Mouse (Mus musculus) midbrain, embryonic 16.5 days (tissue): ENCODE measurements around the gene Galnt16. TPM values are rescaled to one million over a fixed set of nuclear protein-coding genes. Genes with fewer than 3 reads are reported as not detected.

Experiments
- ATAC-seq: fragments of 200-750 bp; cut with Nextera tagmentation; 2 replicates; pipeline ENCODE4 v1.8.0; 2017; ENCODE audit warnings: moderate TSS enrichment
- H3K27ac ChIP-seq: fragments of 300-500 bp; sonication (generic); 2 replicates; pipeline ENCODE4 v1.5.1; 2014; ENCODE audit warnings: mild to moderate bottlenecking, low read length, mixed read lengths
- H3K27me3 ChIP-seq: fragments of 300-500 bp; sonication (generic); 2 replicates; pipeline ENCODE4 v1.6.1; 2014; ENCODE audit warnings: low read depth, low read length, mixed read lengths; ENCODE audit not compliant: control insufficient read depth, insufficient read depth
- H3K36me3 ChIP-seq: fragments of 300-500 bp; sonication (generic); 2 replicates; pipeline ENCODE4 v1.6.1; 2014; ENCODE audit warnings: mild to moderate bottlenecking, low read length, moderate library complexity, mixed read lengths; ENCODE audit not compliant: control insufficient read depth, insufficient read depth
- H3K4me1 ChIP-seq: fragments of 300-500 bp; sonication (generic); 2 replicates; pipeline ENCODE4 v1.6.1; 2014; ENCODE audit warnings: mild to moderate bottlenecking, low read length, mixed read lengths; ENCODE audit not compliant: control insufficient read depth, insufficient read depth
- H3K4me2 ChIP-seq: fragments of 300-500 bp; sonication (generic); 2 replicates; pipeline ENCODE4 v1.6.1; 2014; ENCODE audit warnings: mild to moderate bottlenecking, low read length, mixed read lengths
- H3K4me3 ChIP-seq: fragments of 300-500 bp; sonication (generic); 2 replicates; pipeline ENCODE4 v1.5.1; 2014; ENCODE audit warnings: low read depth, mild to moderate bottlenecking, low read length, moderate library complexity, mixed read lengths
- H3K9ac ChIP-seq: fragments of 300-500 bp; sonication (generic); 2 replicates; pipeline ENCODE4 v1.6.1; 2014; ENCODE audit warnings: low read depth, low read length, mixed read lengths
- H3K9me3 ChIP-seq: fragments of 300-500 bp; sonication (generic); replicated peaks from 2 replicates; pipeline ENCODE4 v1.6.1; 2014; ENCODE audit warnings: mild to moderate bottlenecking, low read length, mixed read lengths; ENCODE audit not compliant: control insufficient read depth, poor library complexity, severe bottlenecking
- WGBS: fragments of 180-500 bp; shearing (Covaris S2); extraction: QIAGEN DNeasy Blood & Tissue Kit; methylation state at CpG from one replicate; pipeline ENCODE4 v1.1.7; 2014; 5-methylcytosine and 5-hydroxymethylcytosine counted together
- polyA plus RNA-seq: library from polyadenylated mRNA; unstranded; fragments of >200 nt; fragmentation: Nextera tagmentation; extraction: Ambion mirVana; gene quantifications from 2 replicates; pipeline ENCODE4 v1.2.1, GENCODE M21; 2015

The Galnt16 gene
- polyA plus RNA-seq, 1 experiment from 2014 or later: 43.3 TPM

GRCm38 (mm10) chr12:80609928-80610327, 91.9 kb downstream of the Galnt16 start:
- H3K36me3 ChIP-seq: no peaks in the 10 kb centered on the region
- WGBS: 85% methylated on average over 3 of the region's 3 CpGs
- H3K27me3 ChIP-seq: no peaks in the 10 kb centered on the region
- H3K9me3 ChIP-seq: no peaks in the 10 kb centered on the region
- no peak overlapping the region for H3K9ac ChIP-seq
- no peak for ATAC-seq
- H3K4me1 ChIP-seq: no peaks in the 10 kb centered on the region
- H3K27ac ChIP-seq: no peak overlapping the region
- no peak overlapping the region for H3K4me2 ChIP-seq
- no peak overlapping the region for H3K4me3 ChIP-seq

GRCm38 (mm10) chr12:80612113-80612791, 94.2 kb downstream of the Galnt16 start:
- H3K4me2 ChIP-seq: no peak overlapping the region
- no peak overlapping the region for H3K4me3 ChIP-seq
- H3K4me1 ChIP-seq: no peaks in the 10 kb centered on the region
- 55% methylated on average over 9 of the region's 9 CpGs for WGBS
- ATAC-seq: peak; percentile 66; the same call in 1 of the 2 replicates
- no peaks in the 10 kb centered on the region for H3K27me3 ChIP-seq
- no peaks in the 10 kb centered on the region for H3K9me3 ChIP-seq
- no peaks in the 10 kb centered on the region for H3K36me3 ChIP-seq
- H3K9ac ChIP-seq: no peak overlapping the region
- H3K27ac ChIP-seq: 0 out of 2 replicates have a peak overlapping the region, but pooled peaks have one; percentile 12

- Histone ChIP-seq H3K4me1 (no peaks in the 10 kb centered on the region), H3K27ac (no peak overlapping the region), H3K36me3 (no peaks in the 10 kb centered on the region), H3K27me3 (no peaks in the 10 kb centered on the region), H3K4me3 (no peak overlapping the region), H3K4me2 (no peak overlapping the region), H3K9me3 (no peaks in the 10 kb centered on the region), H3K9ac (no peak overlapping the region)
- no peak for ATAC-seq
- 65% methylated on average over 7 of the region's 7 CpGs for WGBS
Measured at GRCm38 (mm10) chr12:80615371-80616257, 97.5 kb downstream of the Galnt16 start.

- WGBS: 83% methylated on average over 5 of the region's 5 CpGs
- Histone ChIP-seq H3K4me3 (no peak overlapping the region), H3K9ac (no peak overlapping the region), H3K4me2 (no peak overlapping the region), H3K9me3 (no peaks in the 10 kb centered on the region), H3K4me1 (no peaks in the 10 kb centered on the region), H3K27ac (no peak overlapping the region), H3K36me3 (no peaks in the 10 kb centered on the region), H3K27me3 (no peaks in the 10 kb centered on the region)
- ATAC-seq: no peak
Measured at GRCm38 (mm10) chr12:80620501-80620900, 102.4 kb downstream of the Galnt16 start.

GRCm38 (mm10) chr12:80631790-80632189, 113.7 kb downstream of the Galnt16 start:
- no peaks in the 10 kb centered on the region for H3K4me1 ChIP-seq
- no peak for ATAC-seq
- 82% methylated on average over 5 of the region's 5 CpGs for WGBS

GRCm38 (mm10) chr12:80642725-80643692, 124.9 kb downstream of the Galnt16 start:
- ATAC-seq: peak; percentile 77; the same call in 1 of the 2 replicates
- Histone ChIP-seq H3K27ac (peak overlapping the region; percentile 92), H3K4me3 (peak overlapping the region; percentile 99), H3K9ac (peak overlapping the region; percentile 94), H3K36me3 (peaks cover 18% of the 10 kb centered on the region), H3K27me3 (no peaks in the 10 kb centered on the region), H3K4me1 (peaks cover 42% of the 10 kb centered on the region), H3K9me3 (no peaks in the 10 kb centered on the region), H3K4me2 (peak overlapping the region; percentile 96)
- 2% methylated on average over 42 of the region's 48 CpGs for WGBS

More at GRCm38 (mm10) chr12:80631790-80632189, 113.7 kb downstream of the Galnt16 start:
- Histone ChIP-seq H3K4me2 (no peak overlapping the region), H3K36me3 (peaks cover 23% of the 10 kb centered on the region), H3K4me3 (no peak overlapping the region), H3K27me3 (no peaks in the 10 kb centered on the region), H3K27ac (no peak overlapping the region), H3K9me3 (no peaks in the 10 kb centered on the region), H3K9ac (no peak overlapping the region)

GRCm38 (mm10) chr12:80643693-80644505, 125.8 kb downstream of the Galnt16 start, which contains the start of the genes Slc39a9 and Erh:
Slc39a9 (plus strand) TSS chr12:80643883.
Erh (minus strand) TSS chr12:80644341.
- no peaks in the 10 kb centered on the region for H3K9me3 ChIP-seq
- ATAC-seq: peak; percentile 98
- WGBS: under 1% methylated on average over 50 of the region's 50 CpGs
- peak within 1 kb of the TSS; percentile 96 for H3K4me2 ChIP-seq
- peak within 1 kb of the TSS; percentile 94 for H3K9ac ChIP-seq
- H3K36me3 ChIP-seq: peaks cover 11% of the 10 kb centered on the region
- peak within 1 kb of the TSS; percentile 99 for H3K4me3 ChIP-seq
- H3K27me3 ChIP-seq: no peaks in the 10 kb centered on the region
- peak within 1 kb of the TSS; percentile 92 for H3K27ac ChIP-seq
- peaks cover 47% of the 10 kb centered on the region for H3K4me1 ChIP-seq

- H3K9ac ChIP-seq: peak overlapping the region; percentile 62
- no peaks in the 10 kb centered on the region for H3K9me3 ChIP-seq
- peaks cover 8% of the 10 kb centered on the region for H3K36me3 ChIP-seq
- H3K4me2 ChIP-seq: peak overlapping the region; percentile 84
- peaks cover 49% of the 10 kb centered on the region for H3K4me1 ChIP-seq
- WGBS: 10% methylated on average over 18 of the region's 18 CpGs
- no peak; the same call in 1 of the 2 replicates for ATAC-seq
- H3K4me3 ChIP-seq: peak overlapping the region; percentile 99
- H3K27ac ChIP-seq: no peak overlapping the region
- no peaks in the 10 kb centered on the region for H3K27me3 ChIP-seq
Measured at GRCm38 (mm10) chr12:80644506-80644868, 126.4 kb downstream of the Galnt16 start.
